Mouse (Mus musculus): ENCODE measurements at regions not wholly inside any gene's neighbourhood (a gene's known extent, or its start where the extent isn't known, plus 50 kb on each side); places are given as distances from the start of the nearest gene placed in this dataset.
"Not testable (repeated sequence)": the region's sequence is repeated elsewhere in the genome, so short reads cannot be mapped to it uniquely, and the experiment has no call there.

DNA sequence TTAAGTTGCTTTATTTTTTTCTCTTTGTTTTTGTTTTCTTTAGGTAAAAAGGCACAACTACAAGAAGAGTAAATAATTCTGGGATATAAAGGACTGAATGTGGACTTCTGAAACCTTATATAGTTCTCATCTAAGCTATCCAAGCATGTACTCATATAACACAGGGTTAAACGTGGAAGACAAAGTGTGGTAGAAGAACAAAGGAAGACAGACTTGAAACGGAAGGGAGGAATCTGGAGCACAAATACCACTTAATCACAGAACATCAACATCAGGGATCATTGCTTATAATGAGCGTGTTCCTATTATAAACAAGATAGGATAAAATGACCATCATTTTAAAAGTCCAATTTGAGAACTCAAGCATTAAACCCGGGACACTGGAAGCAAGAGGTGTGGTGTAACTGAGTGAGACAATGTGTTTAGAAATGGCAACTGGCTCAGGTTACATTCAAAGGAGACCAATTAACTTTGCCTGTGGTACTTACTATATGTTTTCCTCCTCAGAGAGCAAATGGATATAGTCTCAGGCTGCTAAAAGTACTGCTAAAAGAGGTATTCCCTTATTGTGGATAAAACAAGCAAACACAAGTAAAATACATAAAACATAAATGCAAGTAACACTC, 96.1 kb upstream of the Hdgfl1 start:
- DNase-seq, result no peak

DNA sequence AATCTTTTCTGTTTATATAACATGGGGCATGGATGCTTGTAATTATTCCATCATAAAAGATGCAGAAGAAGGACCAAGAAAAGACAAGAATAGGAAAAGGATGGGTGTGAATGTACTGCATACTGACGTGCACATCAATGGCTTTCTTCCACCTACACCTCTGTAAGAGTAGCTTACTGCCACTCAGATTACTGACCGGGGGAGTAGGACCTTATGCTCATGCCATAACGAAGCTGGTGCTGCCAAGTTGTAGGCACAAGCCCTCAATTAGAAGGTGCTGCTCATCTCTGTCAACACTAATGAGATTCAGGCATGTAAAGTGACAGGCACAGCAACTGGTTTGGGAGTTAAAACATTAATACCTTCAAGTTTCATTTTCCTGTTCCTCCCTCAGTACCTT, 97.8 kb upstream of the Hdgfl1 start:
- DNase-seq, result peak; percentile 24

DNA sequence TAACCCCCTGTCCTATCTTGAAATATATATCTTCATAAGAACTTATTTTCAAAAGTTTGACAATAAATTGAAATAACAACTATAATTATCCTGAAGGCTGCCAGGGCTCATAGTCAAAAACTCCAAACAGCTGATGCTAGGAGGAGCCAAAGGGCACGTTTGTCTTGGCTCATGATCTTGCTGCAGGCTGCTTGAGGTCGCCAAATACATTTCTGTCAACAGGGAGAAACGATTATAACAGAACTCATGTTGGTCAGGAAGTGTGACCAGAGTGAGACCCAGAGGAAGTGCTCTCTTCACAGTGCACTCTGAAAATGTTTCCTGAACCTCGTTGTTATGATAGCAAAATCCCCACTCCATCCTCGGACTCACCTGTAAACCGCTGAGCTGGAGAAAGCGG, 140.9 kb upstream of the Prl start:
- DNase-seq, result no peak

DNA sequence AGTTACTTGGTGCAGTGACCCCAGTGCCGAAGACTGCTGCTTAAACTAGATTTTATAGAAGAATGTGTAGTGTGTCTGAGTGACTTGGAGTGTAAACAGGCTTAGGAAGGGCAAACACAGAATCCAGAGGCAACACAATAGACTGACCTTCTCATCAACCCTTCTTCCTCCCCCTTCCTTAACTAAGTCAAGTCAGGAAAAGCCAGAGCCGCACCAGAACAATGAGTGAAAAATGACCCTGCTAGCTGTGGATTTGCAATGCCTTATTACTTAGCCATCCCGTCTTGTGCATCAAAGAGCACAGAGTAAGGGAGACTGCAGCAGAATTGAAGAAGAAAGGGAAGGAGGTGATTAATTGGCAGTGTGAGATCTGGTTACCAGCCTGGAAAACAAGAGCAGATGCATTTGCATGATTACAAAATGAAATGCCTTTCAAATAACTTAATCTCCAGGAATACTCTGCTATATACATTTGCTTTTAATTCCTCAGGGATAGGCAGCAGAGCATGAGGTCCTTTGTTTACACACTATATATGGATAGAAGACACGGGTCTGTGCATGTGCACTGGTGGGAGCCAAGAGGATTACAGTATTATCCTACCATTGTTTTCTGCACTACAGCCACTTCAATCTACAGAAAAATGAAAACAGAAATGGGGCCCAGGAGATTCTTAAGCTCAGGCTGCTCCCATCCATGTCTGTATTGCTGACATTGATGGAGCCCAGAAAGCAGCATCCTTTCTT, 124.5 kb upstream of the Prl start:
- peak; percentile 65 for DNase-seq

DNA sequence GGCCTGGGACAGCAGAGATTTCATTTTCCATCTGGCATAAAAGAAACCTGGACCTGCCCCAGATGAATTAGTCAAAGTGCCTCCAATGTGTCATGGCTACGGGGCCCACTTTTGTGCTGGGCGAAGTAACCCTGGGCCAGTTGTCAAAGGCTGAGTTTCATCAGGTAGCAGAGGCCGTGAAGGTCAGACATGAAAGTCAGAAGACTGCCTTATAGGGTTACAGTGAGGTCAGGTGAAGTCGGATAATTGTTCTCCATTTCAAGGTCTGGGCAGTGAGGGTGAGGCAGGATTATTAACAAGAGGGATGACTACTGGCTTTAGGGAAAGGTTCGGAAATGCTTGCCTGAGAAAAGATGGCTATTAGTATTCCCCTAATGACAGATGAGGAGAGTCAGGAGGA, 123.5 kb upstream of the Prl start:
- DNase-seq, result no peak

DNA sequence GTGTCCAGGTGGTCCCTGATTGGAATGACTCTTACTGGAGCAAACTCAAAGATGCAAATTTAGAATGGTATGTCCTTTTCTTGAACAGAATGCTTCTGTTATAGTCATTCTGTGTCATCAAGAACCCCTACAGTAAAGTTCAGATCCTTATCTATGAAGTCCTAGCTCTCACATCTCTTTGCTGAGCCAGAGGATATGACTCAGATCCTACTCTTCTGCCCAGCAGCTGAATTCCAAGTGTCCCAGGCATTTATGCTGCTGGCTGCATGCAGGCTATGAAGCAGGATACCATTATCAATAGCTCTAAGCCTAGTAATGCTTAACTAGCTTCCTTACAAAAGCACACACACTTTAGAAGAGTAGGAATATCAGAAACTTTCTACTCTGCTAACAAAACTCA, 116.9 kb upstream of the Prl start:
- DNase-seq, result no peak

DNA sequence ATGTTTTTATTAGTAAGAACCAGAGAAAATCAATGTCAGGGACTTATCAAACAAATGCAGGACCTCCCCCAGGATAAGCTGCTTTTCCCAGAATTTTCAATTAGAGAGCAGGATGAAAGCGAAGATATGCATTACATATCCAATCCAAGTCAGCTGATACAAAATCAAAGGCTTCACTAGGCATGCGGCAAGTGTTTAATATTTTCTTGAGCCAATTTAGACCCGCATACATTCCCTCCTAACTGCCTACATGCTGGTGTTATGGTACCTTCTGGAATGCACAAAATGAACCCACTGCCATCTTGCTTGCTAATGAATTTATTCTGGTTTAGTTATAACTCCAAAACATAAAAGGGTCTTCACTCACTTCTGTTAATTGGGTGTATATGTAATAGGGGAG, 112.9 kb upstream of the Prl start:
- DNase-seq, result no peak

DNA sequence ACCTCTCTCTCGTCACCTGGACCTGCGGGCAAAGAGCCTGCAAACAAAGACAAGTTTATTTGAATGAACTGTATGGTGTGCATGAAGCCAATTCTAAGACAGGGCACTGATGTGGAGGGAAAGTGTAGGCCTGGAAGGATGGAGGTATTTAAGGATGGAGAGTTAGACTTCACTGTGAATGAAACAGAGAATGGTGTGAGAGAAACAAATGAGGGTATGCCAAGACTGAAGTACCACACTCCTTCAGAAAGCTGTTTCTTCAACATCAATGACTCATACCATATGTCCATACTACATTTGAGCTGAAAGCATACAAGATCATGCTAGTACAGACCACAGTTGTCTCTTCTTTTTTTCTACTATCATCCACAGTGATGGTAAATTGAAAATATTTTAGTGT, 105.9 kb upstream of the Prl start:
- no peak for DNase-seq

DNA sequence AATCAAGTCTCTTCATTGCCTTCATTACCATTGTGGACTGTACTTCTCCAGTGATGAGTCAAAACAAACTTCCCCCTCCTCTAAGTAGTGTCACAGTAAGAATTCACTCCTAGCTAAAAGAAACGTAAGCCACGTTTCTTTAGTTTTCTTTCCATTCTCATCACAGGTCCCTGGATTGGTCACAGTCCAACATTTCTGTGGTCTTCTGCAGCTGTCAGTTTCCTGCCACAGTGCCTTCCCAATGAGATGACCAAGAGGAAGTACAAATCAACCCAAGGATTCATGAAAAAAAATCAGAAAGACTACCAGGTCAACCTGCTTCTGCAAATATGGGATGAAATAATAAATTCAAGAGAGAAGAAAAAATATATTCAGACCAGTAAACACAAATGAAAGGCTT, 103.5 kb upstream of the Prl start:
- DNase-seq, result no peak

DNA sequence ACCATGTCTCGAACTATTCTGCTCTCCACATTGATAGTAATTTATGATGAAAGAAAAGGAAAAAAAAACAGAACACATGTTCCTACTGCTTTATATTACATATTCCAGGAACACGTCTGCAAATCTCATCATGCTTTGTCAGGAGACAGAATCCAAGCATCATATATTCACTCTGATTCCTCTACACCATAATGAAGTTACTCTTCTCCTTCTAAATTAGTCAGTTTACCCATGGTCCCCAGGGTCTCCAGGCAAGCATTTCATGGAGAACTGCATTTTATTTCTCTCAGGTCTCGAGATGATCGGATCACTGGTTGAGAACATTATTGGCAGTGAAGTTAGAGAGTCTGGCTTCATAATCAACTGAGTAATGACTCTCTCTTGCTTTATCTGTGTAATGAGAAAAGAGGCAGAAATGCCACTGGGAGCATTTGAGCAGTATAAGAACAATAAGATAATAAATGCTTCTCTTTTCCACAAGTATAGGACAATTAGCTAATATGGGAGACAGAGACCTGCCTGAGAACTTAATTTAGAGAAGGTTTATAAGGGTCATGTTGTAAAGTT, 97.8 kb upstream of the Prl start:
- DNase-seq, result no peak

DNA sequence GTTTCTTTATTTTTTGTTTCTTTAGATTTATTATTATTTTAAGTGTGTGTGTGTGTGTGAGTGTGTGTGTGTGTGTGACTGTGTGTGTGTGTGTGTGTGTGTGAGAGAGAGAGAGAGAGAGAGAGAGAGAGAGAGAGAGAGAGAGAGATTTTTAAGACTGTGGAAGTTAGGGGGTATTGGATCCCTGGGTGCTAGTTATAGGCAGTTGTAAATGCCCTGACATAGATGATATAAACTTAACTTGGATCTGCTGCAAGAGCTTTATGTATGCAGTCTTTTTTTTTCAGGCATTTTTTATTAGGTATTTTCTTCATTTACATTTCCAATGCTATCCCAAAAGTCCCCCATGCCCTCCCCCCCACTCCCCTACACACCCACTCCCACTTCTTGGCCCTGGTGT, 96.8 kb upstream of the Prl start:
- not testable (repeated sequence) for DNase-seq

DNA sequence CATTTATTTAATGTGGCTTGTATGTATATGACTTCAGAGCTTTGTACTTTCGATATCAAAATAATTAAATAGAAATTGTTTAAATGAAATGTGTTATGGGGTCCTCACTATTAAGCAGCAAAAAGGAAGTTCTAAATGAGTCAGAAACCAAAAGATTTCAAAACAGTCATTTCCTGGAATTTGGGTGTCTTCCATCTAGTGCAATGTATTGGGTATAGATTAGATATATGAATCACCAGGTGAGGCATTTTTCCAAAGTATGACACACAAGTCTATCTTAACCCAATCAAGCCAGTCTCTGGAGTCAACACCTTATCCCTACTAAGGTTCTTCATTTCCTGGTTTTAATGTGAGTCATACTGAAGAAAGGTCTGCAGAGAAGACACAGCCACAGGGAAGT, 81.3 kb upstream of the Prl start:
- no peak for DNase-seq

DNA sequence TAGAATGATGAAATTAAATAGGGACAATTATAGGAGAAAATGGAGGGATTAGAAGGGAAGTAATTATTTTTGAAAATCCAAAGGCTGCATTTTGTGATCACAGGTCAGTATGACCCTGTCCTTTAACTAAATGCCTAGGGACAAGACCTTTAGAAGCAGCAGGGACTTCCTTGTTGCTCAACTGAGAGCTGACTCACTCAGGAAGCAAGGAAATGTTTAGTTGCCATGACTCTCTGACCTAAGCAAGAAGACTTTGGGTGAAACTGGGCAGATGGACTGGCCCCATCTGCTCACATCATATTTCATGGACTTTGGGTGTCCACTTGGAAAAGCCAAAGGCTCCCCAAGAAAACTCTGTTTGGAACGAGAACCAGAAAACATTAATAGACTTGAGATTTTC, 76.9 kb upstream of the Prl start:
- DNase-seq, result no peak
